Mouse (Mus musculus): Measurements from ENCODE around the gene Cdh24.

- no peak for TF ChIP-seq CTCF (IDR thresholded peaks at IDR 0.05; ENCODE audit: low read depth, low read length)
- TF ChIP-seq POLR2A (IDR thresholded peaks at IDR 0.05; ENCODE audit: insufficient read depth, low read length), result no peak
- no peak for TF ChIP-seq EP300 (IDR thresholded peaks at IDR 0.05; ENCODE audit: insufficient read depth, low read depth, low read length)
Observed at GRCm38 (mm10) chr14:54628103-54628502, 13.1 kb downstream of the Cdh24 start.

All from ES-Bruce4 (cell line).